Mouse (Mus musculus) cerebellum, adult 9-10 months (tissue): Measurements from ENCODE around the gene Siae.

ENCODE experiments used
- DNase-seq: peaks from one replicate; pipeline ENCODE4 v3.0.0; 2022

The Siae gene

GRCm38 (mm10) chr9:37572204-37572876, 16.8 kb downstream of the Siae start:
- no peak for DNase-seq

DNA sequence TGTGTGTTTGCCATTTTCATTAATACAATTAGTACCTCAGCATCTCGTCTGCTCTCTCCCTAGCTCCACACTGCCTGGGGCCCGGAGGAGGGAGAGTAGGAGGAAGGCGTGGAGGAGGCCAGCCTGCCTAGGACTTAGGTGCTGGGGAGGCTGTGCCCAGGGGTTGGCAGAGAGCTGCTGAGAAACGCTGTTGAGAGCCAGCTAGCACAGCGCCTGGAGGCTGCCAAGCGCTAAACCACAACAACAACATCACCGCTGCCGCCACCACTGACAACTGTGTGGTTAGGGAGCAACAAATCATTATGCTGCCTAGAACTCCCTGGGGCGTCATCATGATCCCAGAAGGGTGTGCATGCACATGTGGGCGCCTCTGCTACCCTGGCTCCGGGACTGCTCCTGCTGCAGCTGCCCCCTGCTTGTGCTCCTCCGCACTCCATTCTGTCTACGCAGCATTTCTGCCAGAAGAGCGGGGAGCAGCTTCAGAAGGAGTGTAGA, 21.0 kb downstream of the Siae start:
- no peak for DNase-seq

GRCm38 (mm10) chr9:37583594-37583993, 28.1 kb downstream of the Siae start:
- DNase-seq: no peak

DNA sequence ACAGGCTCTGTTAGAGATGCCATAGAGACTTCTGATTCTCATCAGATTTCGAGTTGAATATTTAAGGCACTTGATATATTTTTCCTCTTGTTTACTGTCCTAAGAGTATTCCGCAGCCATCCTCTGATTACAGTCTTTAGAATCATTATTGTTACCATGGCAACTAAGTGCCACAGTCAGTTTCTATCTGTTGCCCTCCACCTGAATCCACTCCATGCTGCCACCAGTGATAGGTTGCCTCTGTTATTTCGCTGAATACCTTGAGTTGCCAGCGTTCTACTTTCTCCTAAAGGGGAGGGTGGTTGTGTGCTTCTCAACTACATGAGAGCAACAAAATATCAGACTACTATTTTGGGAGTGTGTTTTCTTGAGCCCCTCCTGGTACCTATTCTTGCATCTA, 31.2 kb downstream of the Siae start:
- no peak for DNase-seq

- no peak for DNase-seq
These were observed 34.9 kb downstream of the Siae start for GRCm38 (mm10) chr9:37590381-37590780.

DNA sequence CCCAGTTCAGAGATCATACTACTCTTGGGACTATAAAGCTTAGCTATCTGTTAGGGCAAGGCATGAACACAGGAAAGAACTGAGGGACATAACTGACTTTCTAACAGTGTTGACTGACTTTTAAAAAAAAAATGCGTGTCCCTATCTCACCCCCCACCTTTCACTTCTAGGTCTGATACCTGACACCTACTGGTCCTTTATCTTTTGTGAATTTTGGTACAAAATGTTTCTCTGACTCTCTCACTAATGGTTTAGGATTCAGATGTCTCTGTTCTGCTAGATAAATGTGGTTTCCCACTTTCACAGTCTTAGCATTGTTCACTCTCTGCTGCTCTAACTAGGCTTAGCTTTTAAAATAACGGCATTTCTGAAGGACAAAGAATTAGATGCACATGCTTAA, 36.5 kb downstream of the Siae start:
- DNase-seq: no peak

DNA sequence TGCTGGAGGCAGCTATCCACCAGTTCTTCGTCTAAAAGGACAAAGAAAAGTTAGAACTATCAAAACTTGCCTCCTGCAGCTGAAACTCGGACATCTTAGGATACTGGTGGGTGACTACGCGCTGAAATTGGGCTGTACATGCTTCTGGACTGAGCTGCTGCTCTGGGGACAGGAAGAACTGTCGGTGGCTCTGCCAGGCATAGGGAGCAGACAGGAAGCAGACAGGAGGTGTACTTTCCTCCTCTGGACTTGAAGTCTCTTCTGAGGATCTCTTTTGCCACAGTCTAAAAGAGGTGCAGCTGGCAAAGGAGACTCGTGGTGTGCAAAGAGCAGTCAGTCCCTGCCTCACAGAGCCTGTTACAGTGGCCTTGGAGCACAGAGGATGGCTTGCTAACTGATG, 37.1 kb downstream of the Siae start:
- DNase-seq: no peak

- no peak for DNase-seq
These were observed 38.2 kb downstream of the Siae start for GRCm38 (mm10) chr9:37593690-37594089.

GRCm38 (mm10) chr9:37595570-37595969, 40.1 kb downstream of the Siae start:
- DNase-seq: no peak

GRCm38 (mm10) chr9:37598637-37599036, 43.1 kb downstream of the Siae start:
- DNase-seq: no peak

DNA sequence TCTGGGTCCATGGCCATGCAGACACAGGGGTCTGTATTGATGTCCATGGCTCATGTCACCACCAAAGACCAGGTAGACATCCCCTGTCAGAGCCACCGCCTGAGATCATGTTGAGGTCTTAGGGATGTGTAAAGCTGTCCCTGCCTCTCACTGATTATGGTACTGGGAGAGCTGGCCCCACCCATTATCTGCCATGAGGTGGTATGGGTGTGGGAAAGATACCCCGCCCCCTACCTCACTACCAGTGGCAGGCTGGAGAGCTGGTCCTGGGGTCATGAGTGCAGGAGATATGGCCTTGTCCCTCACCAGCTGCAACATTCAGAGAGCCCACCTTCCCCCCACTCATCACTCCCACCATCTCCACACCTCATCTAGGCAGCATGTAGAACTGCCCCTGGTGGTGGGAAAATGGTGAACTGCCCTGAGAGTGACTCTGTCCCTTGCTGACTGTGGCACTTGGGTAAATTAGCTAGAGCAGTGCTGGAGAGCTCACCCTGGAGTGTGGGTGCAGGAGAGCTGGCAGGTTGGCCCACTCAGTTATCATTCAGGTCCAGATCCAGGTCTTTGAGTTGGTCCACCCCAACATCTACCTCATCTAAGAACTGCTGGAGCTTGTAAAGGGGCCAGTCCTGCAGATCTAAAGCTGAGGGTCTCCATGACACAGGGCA, 45.2 kb downstream of the Siae start:
- DNase-seq: no peak

- DNase-seq: no peak
These were observed 49.6 kb downstream of the Siae start for GRCm38 (mm10) chr9:37605089-37605488.

DNA sequence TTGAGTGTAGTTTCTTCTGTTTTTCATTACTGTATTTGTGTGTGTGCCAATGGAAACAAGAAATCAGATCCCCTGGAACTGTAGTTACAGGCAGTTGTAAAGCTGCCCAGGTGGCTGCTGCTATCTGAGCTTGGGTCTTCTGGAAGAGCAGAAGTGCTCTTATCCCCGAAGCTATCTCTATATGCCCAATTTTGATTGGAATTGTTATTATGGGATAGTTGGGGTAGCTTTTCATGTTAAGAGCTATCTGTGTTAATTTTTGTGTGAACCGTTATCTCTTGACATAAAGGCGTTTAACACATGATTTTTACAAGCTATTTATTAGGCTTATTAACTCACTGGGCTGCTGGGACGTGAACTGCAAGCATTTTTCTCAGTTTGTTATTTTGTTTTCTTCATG, 54.1 kb downstream of the Siae start:
- DNase-seq: no peak

GRCm38 (mm10) chr9:37613182-37613910, 57.8 kb downstream of the Siae start, which contains the start of gene Spa17:
Spa17 (minus strand) TSS chr9:37613722.
- peak; percentile 89 for DNase-seq

DNA sequence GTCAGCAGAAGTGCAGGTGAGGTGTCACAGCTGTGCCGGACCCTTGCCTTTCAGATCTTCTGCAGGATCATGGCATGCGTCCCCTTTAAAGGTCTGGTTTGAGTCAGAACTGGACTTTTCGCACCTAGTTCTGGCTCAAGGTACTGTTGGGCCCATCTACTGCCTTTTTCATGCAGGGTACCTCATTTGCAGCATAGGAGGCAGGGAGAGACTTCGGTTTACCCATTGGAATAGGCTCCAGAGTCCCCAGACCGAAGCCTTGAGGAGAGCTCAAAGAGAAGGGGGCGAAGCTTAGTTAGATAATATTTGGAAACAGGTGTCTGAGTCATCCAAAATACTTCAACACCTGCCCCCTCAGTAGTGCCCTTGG, 58.4 kb downstream of the Siae start:
- DNase-seq: no peak

DNA sequence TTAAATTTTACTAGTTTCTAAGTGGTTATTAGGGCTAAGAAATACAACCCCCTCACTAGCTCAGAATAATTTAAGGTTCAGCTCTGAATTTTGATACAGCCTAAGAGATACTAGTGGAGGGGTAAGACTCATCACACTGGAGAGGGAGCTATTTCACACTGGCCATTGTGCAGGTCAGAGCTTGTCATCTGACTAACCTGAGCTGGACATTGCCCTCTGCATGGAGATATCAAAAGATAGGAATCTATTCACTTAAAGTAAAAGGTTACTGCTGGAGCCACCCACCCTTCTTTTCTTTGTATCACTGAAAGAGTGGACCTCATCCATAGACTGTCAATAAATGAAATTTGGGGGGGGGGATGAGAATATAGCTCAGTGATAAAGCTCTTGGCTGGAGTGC, 58.8 kb downstream of the Siae start:
- no peak for DNase-seq

DNA sequence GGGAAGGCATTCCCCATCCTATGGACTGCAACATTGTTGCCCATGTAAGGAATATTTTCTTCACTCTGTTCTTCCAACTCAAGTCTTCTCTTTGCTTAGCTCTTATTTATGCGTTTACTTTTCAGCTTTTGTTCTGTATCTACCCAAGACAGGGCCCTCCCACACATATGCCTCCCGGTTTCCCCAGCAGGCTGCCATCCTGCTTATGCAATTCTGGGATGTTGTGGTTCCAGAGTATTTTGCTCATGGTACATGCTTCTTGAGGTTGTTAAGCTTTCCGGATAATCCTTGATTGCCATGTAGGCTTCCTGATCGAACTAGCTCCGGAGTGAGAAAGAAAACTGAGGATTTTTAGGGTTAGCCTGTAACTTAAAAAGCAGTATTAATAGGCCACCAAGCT, 59.7 kb downstream of the Siae start:
- peak; percentile 15 for DNase-seq

DNA sequence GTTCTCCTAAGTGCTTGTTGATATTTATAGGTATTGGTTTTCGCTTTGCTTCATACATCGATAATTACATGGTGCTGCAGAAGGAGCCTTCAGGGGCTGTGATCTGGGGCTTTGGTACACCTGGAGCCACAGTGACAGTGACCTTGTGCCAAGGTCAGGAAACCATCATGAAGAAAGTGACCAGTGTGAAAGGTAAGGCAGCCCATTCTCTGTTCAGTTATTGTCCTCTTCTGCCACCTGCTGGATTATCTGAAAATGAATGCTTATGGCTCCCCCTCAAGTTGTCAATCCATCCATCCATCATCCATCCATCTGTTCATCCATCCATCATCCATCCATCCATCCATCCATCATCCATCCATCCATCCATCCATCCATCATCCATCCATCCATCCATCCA, 61.3 kb downstream of the Siae start:
- peak; percentile 64 for DNase-seq

DNA sequence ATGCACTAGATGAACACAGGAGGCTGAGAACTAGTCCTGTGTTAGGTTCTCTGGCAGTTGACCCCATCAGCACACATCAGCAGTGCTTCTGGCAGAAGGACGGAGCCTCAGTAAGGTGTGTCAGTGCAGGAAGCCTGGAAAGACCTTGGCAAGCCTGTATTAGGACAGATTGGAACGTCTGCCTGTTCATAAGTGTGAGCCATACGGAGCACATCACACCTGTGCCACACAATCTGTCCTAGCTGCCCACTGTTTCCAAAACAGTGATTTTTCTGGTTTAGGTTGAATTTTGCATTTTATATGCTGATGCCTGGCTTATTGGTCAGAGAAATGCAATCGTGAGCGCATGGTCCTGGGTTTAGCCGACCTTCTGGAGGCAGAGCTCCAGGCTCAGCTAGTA, 65.8 kb downstream of the Siae start:
- DNase-seq: peak; percentile 87

DNA sequence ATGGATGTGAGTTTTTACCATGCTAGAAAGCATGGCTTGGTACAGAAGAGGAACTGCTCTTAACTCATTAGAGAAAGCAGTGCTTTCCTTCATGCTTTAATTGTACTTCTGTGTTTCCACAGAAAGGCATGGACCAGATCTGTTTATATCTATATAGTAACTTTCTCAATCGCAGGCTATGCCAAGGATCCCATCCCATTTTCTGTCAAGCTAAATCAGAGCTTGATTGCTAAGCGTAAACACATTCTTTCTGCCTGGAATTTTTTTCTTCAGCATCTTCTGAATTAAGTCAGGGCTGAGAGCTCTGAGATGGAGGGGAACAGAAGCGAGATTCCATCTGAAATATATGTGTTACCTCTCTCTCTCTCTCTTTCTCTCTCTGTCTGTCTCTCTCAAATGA, 68.5 kb downstream of the Siae start:
- no peak for DNase-seq

- DNase-seq: no peak
These were observed 69.0 kb downstream of the Siae start for GRCm38 (mm10) chr9:37624502-37624901.

- DNase-seq: no peak
These were observed 69.6 kb downstream of the Siae start for GRCm38 (mm10) chr9:37625129-37625528.

DNA sequence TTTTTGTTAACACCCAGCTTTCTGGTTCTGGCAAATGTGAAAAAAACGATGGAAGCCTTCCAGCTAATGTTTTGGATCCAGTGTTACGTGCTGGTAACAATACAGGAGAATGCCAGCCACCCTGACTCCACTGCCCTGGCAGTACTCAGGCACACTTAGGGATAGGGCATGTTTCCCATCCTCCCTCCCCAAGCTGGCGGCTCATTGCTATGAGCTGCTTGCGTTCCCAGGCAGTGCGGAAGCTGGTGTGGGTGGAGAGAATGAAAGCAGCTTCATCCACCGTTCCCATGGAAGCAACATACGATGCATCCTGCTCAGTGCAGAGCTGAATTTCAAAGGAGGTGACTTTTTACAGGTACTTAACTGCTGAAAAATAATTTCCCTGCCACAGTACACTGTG, 70.1 kb downstream of the Siae start:
- peak; percentile 57 for DNase-seq

DNA sequence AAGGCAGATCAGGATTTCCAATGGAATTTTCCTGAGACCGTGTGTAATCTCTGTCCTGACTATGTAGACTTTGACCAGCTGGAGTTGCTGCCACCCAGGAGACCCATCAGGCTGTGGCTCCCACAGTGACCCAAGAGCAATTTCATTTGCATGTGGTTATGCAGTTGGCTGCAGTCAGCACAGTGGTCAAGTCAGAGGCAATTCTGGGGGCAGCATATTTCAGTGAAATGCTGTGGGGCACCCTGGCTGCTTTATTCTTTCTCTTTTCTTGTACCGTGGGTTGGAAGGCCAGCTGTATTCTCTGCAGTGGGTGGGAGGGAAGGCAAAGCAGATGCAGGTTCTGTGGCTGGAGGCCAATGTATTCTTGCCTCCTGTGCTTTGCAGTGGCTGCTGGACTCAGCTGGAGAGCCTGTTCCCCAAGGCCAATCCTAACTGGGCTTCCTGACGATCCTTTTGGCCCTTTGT, 70.6 kb downstream of the Siae start:
- peak; percentile 18 for DNase-seq
